In genomic region chr15:83375136-83375535, GRCm38 (mm10) we compare ENCODE assay signal across 8 mouse cellular contexts. TPM values are rescaled to one million over a fixed set of nuclear protein-coding genes. Genes with fewer than 3 reads are reported as not detected.
DNase-seq lines count a peak whose midpoint lies in the region; ATAC-seq and TF ChIP-seq lines count a peak whose summit lies in the region.

No protein-coding gene starts in this region.

- H3K4me2 ChIP-seq in kidney, postnatal 0 days (ENCODE audit: low read length): no peak overlapping the region
- peak overlapping the region; percentile 54 for H3K4me2 ChIP-seq in liver, embryonic 13.5 days

- H3K4me1 ChIP-seq in ES-Bruce4 (ENCODE audit: control insufficient read depth, insufficient read depth, low read length): no peaks in the 10 kb centered on the region
- H3K4me1 ChIP-seq in heart, adult 2 months (ENCODE audit: control insufficient read depth, insufficient read depth, low read length): no peaks in the 10 kb centered on the region
- H3K4me1 ChIP-seq in kidney, postnatal 0 days (replicated peaks; ENCODE audit: insufficient read depth, low read length): no peaks in the 10 kb centered on the region
- peaks cover 70% of the 10 kb centered on the region for H3K4me1 ChIP-seq in liver, embryonic 13.5 days (replicated peaks)

- no peak overlapping the region for H3K9ac ChIP-seq in ES-Bruce4 (ENCODE audit: low read depth, poor library complexity, severe bottlenecking)
- H3K9ac ChIP-seq in heart, adult 2 months (ENCODE audit: low read depth, low read length): no peak overlapping the region
- H3K9ac ChIP-seq in kidney, postnatal 0 days (ENCODE audit: low read depth, low read length): no peak overlapping the region
- H3K9ac ChIP-seq in liver, embryonic 13.5 days: peak overlapping the region; percentile 66

- H3K4me3 ChIP-seq in ES-Bruce4 (ENCODE audit: low read depth, low read length): no peak overlapping the region
- H3K4me3 ChIP-seq in heart, adult 2 months: no peak overlapping the region
- H3K4me3 ChIP-seq in kidney, postnatal 0 days (replicated peaks; ENCODE audit: low read depth, low read length): no peak overlapping the region
- peak overlapping the region; percentile 12 for H3K4me3 ChIP-seq in liver, embryonic 13.5 days (replicated peaks)

- no peak overlapping the region for H3K27ac ChIP-seq in ES-Bruce4 (ENCODE audit: insufficient read depth, low read length)
- H3K27ac ChIP-seq in heart, adult 2 months: no peak overlapping the region
- no peak overlapping the region for H3K27ac ChIP-seq in kidney, postnatal 0 days
- peak overlapping the region; percentile 94 for H3K27ac ChIP-seq in liver, embryonic 13.5 days

- no peaks in the 10 kb centered on the region for H3K27me3 ChIP-seq in ES-Bruce4 (ENCODE audit: control insufficient read depth, insufficient read depth, low read length, poor library complexity, severe bottlenecking)
- H3K27me3 ChIP-seq in heart, adult 2 months (ENCODE audit: control insufficient read depth, insufficient read depth, low read length): no peaks in the 10 kb centered on the region
- H3K27me3 ChIP-seq in kidney, postnatal 0 days (ENCODE audit: insufficient read depth, low read length): no peaks in the 10 kb centered on the region
- H3K27me3 ChIP-seq in liver, embryonic 13.5 days: no peaks in the 10 kb centered on the region

- no peak for TF ChIP-seq EP300 in ES-Bruce4 (IDR thresholded peaks at IDR 0.05; ENCODE audit: insufficient read depth, low read depth, low read length)
- 0 out of 2 replicates have a peak, but pooled peaks have one; percentile 39 for TF ChIP-seq EP300 in heart, adult 2 months (IDR thresholded peaks at IDR 0.05; ENCODE audit: insufficient read depth, low read depth, low read length)

- no peaks in the 10 kb centered on the region for H3K79me2 ChIP-seq in heart, adult 2 months (replicated peaks; ENCODE audit: control insufficient read depth, insufficient read depth, low read length)

- 41% methylated on average over 4 of the region's 4 CpGs for WGBS in heart, adult 2 months
- WGBS in kidney, postnatal 0 days: 66% methylated on average over 4 of the region's 4 CpGs
- WGBS in liver, embryonic 13.5 days (ENCODE audit: insufficient replicate concordance): 21% methylated on average over 4 of the region's 4 CpGs

- no peak for ATAC-seq in kidney, postnatal 0 days (replicated peaks; ENCODE audit: low FRiP score, low read depth)
- ATAC-seq in liver, embryonic 13.5 days (ENCODE audit: low read depth): peak; percentile 91
- ATAC-seq in activated CD4-positive, CD25-positive, alpha-beta regulatory T cell, adult 4 months: no peak

- H3K9me3 ChIP-seq in ES-Bruce4 (replicated peaks; ENCODE audit: control insufficient read depth, insufficient read depth, low read length, poor library complexity, severe bottlenecking): no peaks in the 10 kb centered on the region
- no peaks in the 10 kb centered on the region for H3K9me3 ChIP-seq in kidney, postnatal 0 days (replicated peaks; ENCODE audit: low read length)
- no peaks in the 10 kb centered on the region for H3K9me3 ChIP-seq in liver, embryonic 13.5 days (replicated peaks)

- peak; percentile 74 for DNase-seq in ZHBTc4 (ENCODE audit: low read depth, low spot score)
- DNase-seq in embryo, embryonic 10 days (ENCODE audit: low spot score): peak; percentile 48
- peak; percentile 78 to 83 for DNase-seq in heart, adult 2 months
- DNase-seq in kidney, postnatal 0 days (ENCODE audit: low spot score): peak; percentile 76
- peak; percentile 82 for DNase-seq in liver, embryonic 13.5 days
- peak; percentile 29 for DNase-seq in retina, postnatal 7 days (ENCODE audit: low read depth, low spot score)

- TF ChIP-seq POLR2A in ES-Bruce4 (IDR thresholded peaks at IDR 0.05; ENCODE audit: insufficient read depth, low read length): no peak
- no peak for TF ChIP-seq POLR2A in heart, adult 2 months (IDR thresholded peaks at IDR 0.05; ENCODE audit: insufficient read depth, low read depth, low read length)

- intact Hi-C loops in heart, adult 2 months (cut with DNase I): loop anchor here (5.0 kb wide), 1 partner anchor 163 kb away; no protein-coding TSS in a partner anchor

- peak; percentile 48 for TF ChIP-seq CTCF in ES-Bruce4 (IDR thresholded peaks at IDR 0.05; ENCODE audit: low read depth, low read length)
- peak; percentile 89 for TF ChIP-seq CTCF in heart, adult 2 months (IDR thresholded peaks at IDR 0.05)
- TF ChIP-seq CTCF in kidney, postnatal 0 days (IDR thresholded peaks at IDR 0.05; ENCODE audit: low read depth): peak; percentile 66

- H3K36me3 ChIP-seq in ES-Bruce4 (ENCODE audit: control insufficient read depth, insufficient read depth, low read length, poor library complexity, severe bottlenecking): no peaks in the 10 kb centered on the region
- no peaks in the 10 kb centered on the region for H3K36me3 ChIP-seq in heart, adult 2 months (ENCODE audit: control insufficient read depth, insufficient read depth, low read length)
- peaks cover 32% of the 10 kb centered on the region for H3K36me3 ChIP-seq in kidney, postnatal 0 days (ENCODE audit: insufficient read depth, low read length)
- H3K36me3 ChIP-seq in liver, embryonic 13.5 days: peaks cover 63% of the 10 kb centered on the region

RNA-seq across cellular contexts. Expression of gene Arfgap3, which starts 25.1 kb away (rescaled TPM):
- polyA plus RNA-seq in ES-Bruce4 (2011; ENCODE audit: insufficient read depth, insufficient read length, low read depth, missing spikeins): 10.0 and 11.9 TPM in 2 replicates
- total RNA-seq in heart, adult 2 months (2021): 1 to 10 TPM; 9.6 to 9.8 TPM
- 12.2 and 13.1 TPM in 2 replicates for polyA plus RNA-seq in heart, adult 2 months (2012; rRNA removed)
- 36.2 and 40.9 TPM in 2 replicates for polyA plus RNA-seq in kidney, postnatal 0 days (2015; fragmentation: Nextera tagmentation; extraction: Ambion mirVana)
- polyA plus RNA-seq in liver, embryonic 13.5 days (2015; fragmentation: Nextera tagmentation; extraction: Ambion mirVana): 15.2 and 16.2 TPM in 2 replicates
- polyA plus RNA-seq in activated CD4-positive, CD25-positive, alpha-beta regulatory T cell, adult 4 months (2017; shearing (Covaris generic)): 10 to 100 TPM; 11.3 to 13.7 TPM

Comparison
In these comparisons a context has a peak if more than half of its experiments do, and no peak if none do; other contexts are left out.
1. DNase-seq: peak in every context shown above with its lines; median percentile 82 in liver, embryonic 13.5 days; 80 in heart, adult 2 months; 76 in kidney, postnatal 0 days; 74 in ZHBTc4; 48 in embryo, embryonic 10 days; 29 in retina, postnatal 7 days.